Mouse (Mus musculus): ENCODE data around the gene Dcun1d4. TPM values are rescaled to one million over a fixed set of nuclear protein-coding genes. Genes with fewer than 3 reads are reported as not detected.

Gene Dcun1d4
- polyA plus RNA-seq, 1 experiment: 2.8 TPM

DNA sequence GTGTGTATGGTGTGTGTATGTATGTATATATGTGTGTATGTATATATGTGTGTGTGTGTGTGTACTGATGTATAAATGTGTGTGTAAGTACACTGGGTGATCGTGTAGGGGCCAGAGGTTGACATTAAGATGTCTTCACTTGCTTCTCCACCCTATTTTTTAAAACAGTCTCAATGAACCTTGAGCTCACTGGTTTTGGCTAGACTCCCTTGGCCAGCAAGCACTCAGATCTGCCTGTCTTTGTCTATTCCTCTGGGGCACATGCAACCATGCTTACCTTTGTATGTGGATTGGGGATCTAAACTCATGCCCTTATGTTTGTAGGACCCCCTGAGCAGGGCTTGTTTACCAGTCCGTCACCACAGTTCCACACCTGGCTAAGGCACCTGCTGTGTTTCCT is 33.4 kb downstream of the Dcun1d4 start:
- 92% methylated on average over 2 of the region's 2 CpGs for WGBS

DNA sequence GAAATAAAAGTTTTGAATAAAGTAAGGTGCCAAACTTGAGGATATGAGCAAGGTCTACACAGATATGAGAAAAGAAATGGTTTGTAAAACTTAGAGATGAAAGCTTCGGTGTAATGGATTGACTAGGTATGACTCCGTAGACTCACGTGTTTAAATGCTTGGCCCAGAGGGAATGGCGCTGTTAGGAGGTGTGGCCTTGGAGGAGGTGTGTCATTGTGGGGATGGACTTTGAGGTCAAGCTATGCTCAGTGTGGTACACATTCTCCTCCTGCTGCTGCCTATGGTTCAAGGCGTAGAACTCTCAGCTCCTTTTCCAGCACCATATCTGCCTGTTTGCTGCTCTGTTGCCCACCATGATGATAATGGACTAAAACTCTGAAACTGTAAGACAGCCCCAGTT is 36.5 kb downstream of the Dcun1d4 start:
- Histone ChIP-seq H3K4me1 (ENCODE audit: control insufficient read depth, insufficient read depth, insufficient read length, low read length) (peaks cover 6% of the 10 kb centered on the region; the same call in 1 of the 2 replicates), H3K4me3 (ENCODE audit: low read depth, low read length) (no peak overlapping the region), H3K27me3 (ENCODE audit: control insufficient read depth, insufficient read depth, low read length) (no peaks in the 10 kb centered on the region), H3K36me3 (ENCODE audit: control insufficient read depth, insufficient read depth, low read length) (no peaks in the 10 kb centered on the region), H3K27ac (ENCODE audit: insufficient read depth, low read depth, low read length) (no peak overlapping the region)
- WGBS: 56% methylated on average over 5 of the region's 5 CpGs
- no peak for TF ChIP-seq CTCF (IDR thresholded peaks at IDR 0.05; ENCODE audit: extremely low read depth, insufficient read length, insufficient replicate concordance, low read depth, low read length)

More for the DNA sequence above, 33.4 kb downstream of the Dcun1d4 start:
- H3K27ac ChIP-seq (ENCODE audit: insufficient read depth, low read depth, low read length): no peak overlapping the region
- TF ChIP-seq CTCF (IDR thresholded peaks at IDR 0.05; ENCODE audit: extremely low read depth, insufficient read length, insufficient replicate concordance, low read depth, low read length) (no peak), POLR2A (IDR thresholded peaks at IDR 0.05; ENCODE audit: low read depth, low read length) (no peak)
- H3K4me1 ChIP-seq (ENCODE audit: control insufficient read depth, insufficient read depth, insufficient read length, low read length): peaks cover 6% of the 10 kb centered on the region; the same call in 1 of the 2 replicates
- no peaks in the 10 kb centered on the region for H3K36me3 ChIP-seq (ENCODE audit: control insufficient read depth, insufficient read depth, low read length)
- no peak overlapping the region for H3K4me3 ChIP-seq (ENCODE audit: low read depth, low read length)
- no peaks in the 10 kb centered on the region for H3K27me3 ChIP-seq (ENCODE audit: control insufficient read depth, insufficient read depth, low read length)

DNA sequence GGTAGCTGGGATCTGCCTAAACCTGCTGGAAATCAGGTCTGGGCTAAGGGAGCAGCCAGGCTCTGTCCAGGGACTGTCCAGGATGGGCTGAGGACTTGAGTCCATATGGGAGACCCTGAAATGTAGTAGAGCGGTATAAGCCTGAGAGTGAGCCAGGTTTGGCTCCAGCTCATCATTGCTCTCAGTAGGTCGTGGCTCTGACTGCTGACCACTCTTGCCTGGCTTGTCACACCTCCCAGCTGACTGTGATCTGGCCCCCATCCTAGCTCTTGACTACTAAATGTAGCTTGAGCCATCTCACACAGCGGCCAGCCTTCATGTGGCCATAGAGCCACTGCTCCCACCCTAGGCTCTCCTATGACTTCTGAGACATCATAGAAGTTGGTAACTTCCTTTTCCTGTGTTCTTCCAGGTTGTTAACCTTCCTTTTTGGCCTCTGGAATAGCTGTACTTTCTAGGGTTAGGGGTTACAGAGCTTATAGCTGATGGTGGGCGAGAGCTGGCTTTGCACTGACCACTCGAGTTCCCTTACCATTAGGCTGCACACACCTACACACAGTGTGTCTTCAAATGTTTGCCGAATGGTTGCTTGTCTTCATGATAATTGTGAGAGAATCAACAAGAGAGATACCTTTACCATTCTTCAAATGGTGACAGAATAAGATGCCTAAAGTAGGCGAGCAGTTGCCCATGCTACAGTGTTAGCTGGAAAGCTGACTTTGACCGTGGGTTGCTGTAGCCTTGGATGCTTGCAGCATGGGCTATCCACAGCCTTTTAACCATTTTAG is 37.8 kb downstream of the Dcun1d4 start:
- Histone ChIP-seq H3K27me3 (ENCODE audit: control insufficient read depth, insufficient read depth, low read length) (no peaks in the 10 kb centered on the region), H3K4me3 (ENCODE audit: low read depth, low read length) (no peak overlapping the region), H3K27ac (ENCODE audit: insufficient read depth, low read depth, low read length) (no peak overlapping the region), H3K36me3 (ENCODE audit: control insufficient read depth, insufficient read depth, low read length) (no peaks in the 10 kb centered on the region), H3K4me1 (ENCODE audit: control insufficient read depth, insufficient read depth, insufficient read length, low read length) (peaks cover 12% of the 10 kb centered on the region; the same call in 1 of the 2 replicates)
- TF ChIP-seq CTCF (IDR thresholded peaks at IDR 0.05; ENCODE audit: extremely low read depth, insufficient read length, insufficient replicate concordance, low read depth, low read length): no peak
- TF ChIP-seq POLR2A (IDR thresholded peaks at IDR 0.05; ENCODE audit: low read depth, low read length): no peak
- WGBS: 94% methylated on average over 8 of the region's 8 CpGs

DNA sequence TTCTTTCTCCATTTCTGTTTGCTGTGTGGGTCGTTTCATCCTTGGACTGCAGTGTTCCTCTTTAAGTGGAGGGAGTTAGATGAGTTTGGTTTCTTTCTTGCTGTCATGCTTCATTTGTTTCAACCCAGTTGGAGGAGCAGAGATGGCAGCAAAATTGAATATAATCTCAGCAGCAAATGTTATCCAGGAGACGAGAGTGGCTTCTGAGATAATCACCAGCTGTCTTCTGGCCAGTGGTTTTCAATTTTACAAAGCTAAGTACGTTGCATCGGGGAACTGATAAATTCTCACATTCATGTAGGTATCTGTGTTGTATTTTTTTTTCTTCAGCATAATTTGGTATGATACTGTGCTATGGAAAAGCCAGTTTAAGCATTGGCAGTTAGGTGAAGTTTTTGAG is 40.0 kb downstream of the Dcun1d4 start:
- no peak overlapping the region for H3K4me3 ChIP-seq (ENCODE audit: low read depth, low read length)

DNA sequence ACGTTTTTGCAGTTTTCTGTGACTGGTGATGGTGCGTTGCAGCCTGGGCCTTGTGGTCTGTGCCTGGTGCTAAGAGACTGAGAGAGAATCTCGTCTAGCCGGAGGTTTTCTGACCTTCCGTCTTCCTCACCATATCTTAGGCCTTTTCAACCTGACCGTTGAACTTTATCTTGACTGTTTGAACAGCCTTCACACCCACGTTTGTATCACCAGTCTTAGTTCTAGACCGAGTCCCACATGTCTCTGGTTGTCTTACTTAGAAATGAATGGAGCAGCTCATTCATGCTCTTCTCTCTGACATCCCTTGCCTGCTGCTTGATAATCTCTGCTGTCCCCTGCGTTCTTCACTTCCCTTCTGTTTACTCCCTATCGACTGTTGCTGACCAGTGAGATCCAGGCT is 42.4 kb downstream of the Dcun1d4 start:
- Histone ChIP-seq H3K4me3 (ENCODE audit: low read depth, low read length) (no peak overlapping the region), H3K36me3 (ENCODE audit: control insufficient read depth, insufficient read depth, low read length) (peaks cover 3% of the 10 kb centered on the region), H3K27ac (ENCODE audit: insufficient read depth, low read depth, low read length) (no peak overlapping the region), H3K27me3 (ENCODE audit: control insufficient read depth, insufficient read depth, low read length) (no peaks in the 10 kb centered on the region), H3K4me1 (ENCODE audit: control insufficient read depth, insufficient read depth, insufficient read length, low read length) (peaks cover 6% of the 10 kb centered on the region; the same call in 1 of the 2 replicates)
- 34% methylated on average over 10 of the region's 10 CpGs for WGBS
- no peak for TF ChIP-seq POLR2A (IDR thresholded peaks at IDR 0.05; ENCODE audit: low read depth, low read length)
- no peak for TF ChIP-seq CTCF (IDR thresholded peaks at IDR 0.05; ENCODE audit: extremely low read depth, insufficient read length, insufficient replicate concordance, low read depth, low read length)

More for the DNA sequence above, 40.0 kb downstream of the Dcun1d4 start:
- Histone ChIP-seq H3K27ac (ENCODE audit: insufficient read depth, low read depth, low read length) (no peak overlapping the region), H3K36me3 (ENCODE audit: control insufficient read depth, insufficient read depth, low read length) (no peaks in the 10 kb centered on the region), H3K27me3 (ENCODE audit: control insufficient read depth, insufficient read depth, low read length) (no peaks in the 10 kb centered on the region), H3K4me1 (ENCODE audit: control insufficient read depth, insufficient read depth, insufficient read length, low read length) (peaks cover 12% of the 10 kb centered on the region; the same call in 1 of the 2 replicates)
- TF ChIP-seq POLR2A (IDR thresholded peaks at IDR 0.05; ENCODE audit: low read depth, low read length) (no peak), CTCF (IDR thresholded peaks at IDR 0.05; ENCODE audit: extremely low read depth, insufficient read length, insufficient replicate concordance, low read depth, low read length) (no peak)
- 86% methylated on average over 4 of the region's 4 CpGs for WGBS

DNA sequence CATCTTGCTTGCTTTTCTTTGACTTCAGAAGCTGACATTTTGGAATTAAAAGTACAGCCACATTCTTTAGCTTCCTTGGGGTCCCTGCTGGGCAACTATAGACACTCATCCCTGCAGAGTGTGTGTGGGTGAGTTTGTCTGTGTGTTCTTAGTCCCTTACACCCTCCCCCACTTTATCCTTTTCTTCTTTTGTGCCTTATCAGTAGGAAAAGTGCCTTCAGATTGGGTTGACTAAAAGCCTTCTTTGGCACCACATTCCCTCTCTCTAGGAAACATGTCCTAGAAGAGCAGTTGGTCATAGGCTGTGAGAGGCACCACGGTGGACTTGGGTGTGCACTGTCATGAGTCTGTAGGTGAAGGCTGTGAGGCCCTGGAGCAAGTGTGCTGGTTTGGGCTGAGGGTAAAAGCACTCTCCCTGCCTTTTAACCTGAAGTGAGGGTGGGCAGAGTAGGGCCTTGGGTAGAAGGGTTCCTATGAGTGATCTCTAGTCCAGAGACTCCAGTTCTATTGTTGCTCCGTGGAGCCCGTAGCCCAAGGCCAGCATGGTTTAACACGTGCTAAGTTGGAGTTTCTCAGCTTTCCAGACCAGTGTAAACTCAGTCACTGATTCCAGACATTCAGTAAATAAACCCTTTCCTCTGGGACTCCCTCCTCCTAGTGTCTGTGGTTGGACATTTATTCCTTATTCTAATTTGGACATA is 43.6 kb downstream of the Dcun1d4 start:
- TF ChIP-seq POLR2A (IDR thresholded peaks at IDR 0.05; ENCODE audit: low read depth, low read length): no peak
- no peak for TF ChIP-seq CTCF (IDR thresholded peaks at IDR 0.05; ENCODE audit: extremely low read depth, insufficient read length, insufficient replicate concordance, low read depth, low read length)
- H3K4me1 ChIP-seq (ENCODE audit: control insufficient read depth, insufficient read depth, insufficient read length, low read length): peaks cover 6% of the 10 kb centered on the region; the same call in 1 of the 2 replicates
- H3K27me3 ChIP-seq (ENCODE audit: control insufficient read depth, insufficient read depth, low read length): no peaks in the 10 kb centered on the region
- H3K36me3 ChIP-seq (ENCODE audit: control insufficient read depth, insufficient read depth, low read length): peaks cover 3% of the 10 kb centered on the region
- 83% methylated on average over 4 of the region's 4 CpGs for WGBS
- no peak overlapping the region for H3K4me3 ChIP-seq (ENCODE audit: low read depth, low read length)
- H3K27ac ChIP-seq (ENCODE audit: insufficient read depth, low read depth, low read length): no peak overlapping the region

DNA sequence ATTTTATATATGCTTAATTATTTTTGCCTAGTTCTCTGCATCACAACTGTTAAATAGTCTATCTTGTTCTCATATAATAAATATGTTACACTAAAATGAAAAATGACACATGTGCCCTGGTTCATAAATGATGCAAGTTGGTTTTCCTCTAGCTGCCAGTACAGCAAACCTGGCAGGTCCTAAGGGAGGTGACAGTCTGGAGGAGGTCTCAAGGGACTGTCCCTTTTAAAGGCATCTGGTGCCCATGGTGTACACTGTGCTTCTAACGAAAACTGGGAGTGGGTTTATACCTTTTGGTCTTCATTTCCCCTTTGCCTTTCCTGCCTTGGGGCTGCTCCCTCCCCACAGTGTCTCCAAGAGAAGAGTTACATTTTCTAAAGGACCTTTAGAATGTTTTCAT is 51.4 kb downstream of the Dcun1d4 start:
- H3K27me3 ChIP-seq (ENCODE audit: control insufficient read depth, insufficient read depth, low read length): no peaks in the 10 kb centered on the region
- no peak overlapping the region for H3K4me3 ChIP-seq (ENCODE audit: low read depth, low read length)
- H3K27ac ChIP-seq (ENCODE audit: insufficient read depth, low read depth, low read length): no peak overlapping the region
- H3K4me1 ChIP-seq (ENCODE audit: control insufficient read depth, insufficient read depth, insufficient read length, low read length): no peaks in the 10 kb centered on the region
- WGBS: 93% methylated on average over 1 of the region's 1 CpGs
- TF ChIP-seq POLR2A (IDR thresholded peaks at IDR 0.05; ENCODE audit: low read depth, low read length): no peak
- no peak for TF ChIP-seq CTCF (IDR thresholded peaks at IDR 0.05; ENCODE audit: extremely low read depth, insufficient read length, insufficient replicate concordance, low read depth, low read length)
- peaks cover 3% of the 10 kb centered on the region for H3K36me3 ChIP-seq (ENCODE audit: control insufficient read depth, insufficient read depth, low read length)
